Mouse (Mus musculus): Measurements from ENCODE around the gene Smc4. TPM values are rescaled to one million over a fixed set of nuclear protein-coding genes. Genes with fewer than 3 reads are reported as not detected.

Smc4 gene
- polyA plus RNA-seq (2014; fragmentation: Illumina TruSeq; extraction: RNeasy Lipid Tissue Mini Kit (QIAGEN cat#74804); ENCODE audit: low read depth, low replicate concordance): 17.4 TPM

DNA sequence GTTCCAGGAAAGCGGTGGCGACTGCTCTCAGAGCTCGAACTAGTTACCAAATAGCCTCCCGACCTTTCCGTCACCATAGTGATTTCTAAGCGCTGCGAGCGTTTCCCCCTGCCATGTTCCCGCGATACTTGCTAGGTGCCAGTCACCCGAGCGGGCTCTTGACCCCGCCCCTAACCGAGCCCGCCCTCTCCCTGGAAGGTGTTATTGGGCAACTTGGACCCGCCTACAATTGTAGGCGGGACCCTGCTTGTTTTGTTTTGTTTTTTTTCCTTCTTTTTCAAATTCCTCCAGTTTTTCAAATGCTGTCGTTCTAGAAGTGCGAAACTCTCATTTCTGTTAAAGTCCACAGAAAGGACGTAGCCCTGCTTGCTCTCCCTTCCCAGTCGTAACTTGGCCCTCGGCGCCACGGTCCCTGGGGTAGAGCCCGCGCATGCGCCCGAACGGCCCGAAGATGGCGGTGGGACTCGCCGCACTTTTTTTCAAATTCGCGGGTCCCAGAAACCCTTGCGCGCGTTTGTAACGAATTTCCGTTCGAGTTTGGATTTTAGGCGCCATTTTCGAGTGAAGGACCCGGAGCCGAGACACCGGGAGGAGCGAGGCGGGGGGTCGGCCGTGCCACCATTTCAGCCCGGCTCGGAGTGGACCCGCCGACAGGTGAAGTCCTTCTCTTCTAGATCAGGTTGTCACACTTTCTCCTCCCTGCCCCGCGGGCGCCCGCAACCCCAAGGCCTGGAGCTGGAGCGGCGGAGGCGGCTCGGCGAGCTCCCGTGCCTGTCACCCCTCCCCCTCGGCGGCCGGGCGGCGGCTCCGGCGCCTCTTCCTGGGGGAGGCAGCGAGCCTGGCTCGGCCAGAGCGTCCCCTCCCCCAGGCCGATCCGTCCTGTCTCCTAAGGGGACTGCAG, at the start of gene Smc4, which contains the start of gene Ift80:
Gene Smc4 (plus strand): TSS at position 302 of the 901 bp plus-strand sequence.
Gene Ift80 (minus strand): TSS at position 134 of the 901 bp plus-strand sequence.

DNA sequence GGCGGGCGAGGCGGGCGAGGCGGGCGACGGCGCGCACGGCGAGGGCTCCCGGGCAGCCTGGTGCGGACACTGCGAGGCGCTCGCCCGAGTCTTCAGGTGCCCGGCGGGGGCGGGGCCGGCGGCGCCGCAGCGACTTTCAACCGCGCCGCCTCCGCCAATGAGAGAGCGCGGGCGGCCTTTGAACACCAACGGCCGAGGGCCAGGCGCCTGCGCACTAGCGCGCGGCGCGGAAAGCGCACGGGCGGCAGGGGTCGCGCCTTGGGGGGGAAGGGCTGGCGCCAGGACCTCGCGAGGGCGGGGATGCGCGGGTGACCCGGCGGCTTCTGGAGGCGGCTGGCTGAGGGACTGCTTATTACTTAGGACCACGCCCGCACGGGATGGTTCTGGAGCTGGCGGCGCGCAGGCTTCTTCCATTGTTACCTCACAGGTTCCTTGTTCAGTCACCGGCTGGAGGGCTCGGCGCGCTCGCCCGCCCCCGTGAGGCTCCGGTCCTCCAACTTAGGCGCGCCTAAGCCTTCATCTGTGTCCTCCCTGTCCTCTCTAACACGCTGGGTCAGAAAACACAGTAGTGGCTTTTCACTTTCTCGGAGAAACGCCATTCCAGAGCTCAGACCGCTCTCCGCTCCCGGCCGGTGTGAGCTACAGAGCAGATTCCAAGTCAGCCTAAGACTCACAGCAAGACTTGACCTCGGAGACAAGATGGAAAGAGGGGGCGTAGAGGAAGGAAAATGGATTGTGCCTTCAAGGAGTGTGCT, 40.3 kb downstream of the Smc4 start, which contains the start of gene Trim59:
Gene Trim59 (minus strand): TSS at position 111 of the 755 bp plus-strand sequence.

Other genes starting within 250 kb of the Smc4 start
- 1.4 TPM for gene 1110032F04Rik, start 135.2 kb upstream of the Smc4 start, polyA plus RNA-seq (2014; fragmentation: Illumina TruSeq; extraction: RNeasy Lipid Tissue Mini Kit (QIAGEN cat#74804); ENCODE audit: low read depth, low replicate concordance)
- 8.3 TPM for gene Ift80, start 168 bp upstream of the Smc4 start, polyA plus RNA-seq (2014; fragmentation: Illumina TruSeq; extraction: RNeasy Lipid Tissue Mini Kit (QIAGEN cat#74804); ENCODE audit: low read depth, low replicate concordance)
- gene Trim59, start 40.0 kb downstream of the Smc4 start, polyA plus RNA-seq (2014; fragmentation: Illumina TruSeq; extraction: RNeasy Lipid Tissue Mini Kit (QIAGEN cat#74804); ENCODE audit: low read depth, low replicate concordance): 2.0 TPM
- gene Kpna4, start 122.4 kb downstream of the Smc4 start, polyA plus RNA-seq (2014; fragmentation: Illumina TruSeq; extraction: RNeasy Lipid Tissue Mini Kit (QIAGEN cat#74804); ENCODE audit: low read depth, low replicate concordance): 41.7 TPM
- gene Arl14, start 217.7 kb downstream of the Smc4 start, polyA plus RNA-seq (2014; fragmentation: Illumina TruSeq; extraction: RNeasy Lipid Tissue Mini Kit (QIAGEN cat#74804); ENCODE audit: low read depth, low replicate concordance): not detected